Mouse (Mus musculus) heart, adult 2 months (tissue): ENCODE data around the gene Tiam1. TPM values are rescaled to one million over a fixed set of nuclear protein-coding genes. Genes with fewer than 3 reads are reported as not detected.

Experiments
- DNase-seq, 2 experiments: peaks; one replicate each; pipeline ENCODE4 v3.0.0; 2021
- H3K27ac ChIP-seq: fragments of 200-600 bp; 2 replicates; pipeline ENCODE4 v1.8.1; 2022
- H3K27me3 ChIP-seq: fragments of 200-500 bp; 2 replicates; pipeline ENCODE4 v1.6.1; 2012; ENCODE audit warnings: mild to moderate bottlenecking, low read length, inconsistent platforms, mixed read lengths; ENCODE audit not compliant: control insufficient read depth, insufficient read depth
- H3K36me3 ChIP-seq: fragments of 200-500 bp; 2 replicates; pipeline ENCODE4 v1.6.1; 2012; ENCODE audit warnings: low read length, inconsistent platforms; ENCODE audit not compliant: control insufficient read depth, insufficient read depth
- H3K4me1 ChIP-seq: fragments of 200-500 bp; 2 replicates; pipeline ENCODE4 v1.6.1; 2011; ENCODE audit warnings: low read length; ENCODE audit not compliant: control insufficient read depth, insufficient read depth
- H3K4me3 ChIP-seq: fragments of 200-600 bp; 2 replicates; pipeline ENCODE4 v1.8.1; 2022
- H3K79me2 ChIP-seq: fragments of 200-500 bp; replicated peaks from 2 replicates; pipeline ENCODE4 v1.6.1; 2012; ENCODE audit warnings: mild to moderate bottlenecking, inconsistent platforms, low read length, moderate library complexity, mixed read lengths; ENCODE audit not compliant: control insufficient read depth, insufficient read depth
- H3K9ac ChIP-seq: fragments of 200-500 bp; 2 replicates; pipeline ENCODE4 v1.6.1; 2012; ENCODE audit warnings: low read depth, mild to moderate bottlenecking, control low read depth, inconsistent platforms, low read length, mixed read lengths
- CTCF ChIP-seq: fragments of 200-600 bp; IDR thresholded peaks from 2 replicates; pipeline ENCODE4 v1.8.1; 2022; ENCODE audit warnings: antibody characterized with exemption, mild to moderate bottlenecking, moderate library complexity
- EP300 ChIP-seq: fragments of 200-500 bp; IDR thresholded peaks from 2 replicates; pipeline ENCODE4 v1.6.1; 2011; ENCODE audit warnings: low read depth, low read length, control low read depth; ENCODE audit not compliant: insufficient read depth
- POLR2A ChIP-seq: fragments of 200-500 bp; IDR thresholded peaks from 2 replicates; pipeline ENCODE4 v1.6.1; 2011; ENCODE audit warnings: mild to moderate bottlenecking, low read depth, low read length, control low read depth; ENCODE audit not compliant: insufficient read depth
- WGBS: fragments of 180-500 bp; shearing (Covaris S2); methylation state at CpG from one replicate; pipeline ENCODE4 v1.1.7; 2018; 5-methylcytosine and 5-hydroxymethylcytosine counted together
- intact Hi-C: fragments of 180-260 bp; cut with DNase I; formaldehyde crosslinking; loops from one replicate; pipeline ENCODE4 v1.15.1; 2025
- polyA plus RNA-seq: library from polyadenylated mRNA; depleted of rRNA; stranded (reverse); fragments of >200 nt; gene quantifications from 2 replicates; pipeline ENCODE4 v1.2.3, GENCODE M21; 2012
- total RNA-seq, 2 experiments: library from RNA; stranded (reverse); gene quantifications; 2 replicates each; pipeline ENCODE4 v1.2.3; 2021

The Tiam1 gene
- total and polyA plus RNA-seq, 3 experiments, result 2.3 to 7.9 (median 4.4) TPM

DNA sequence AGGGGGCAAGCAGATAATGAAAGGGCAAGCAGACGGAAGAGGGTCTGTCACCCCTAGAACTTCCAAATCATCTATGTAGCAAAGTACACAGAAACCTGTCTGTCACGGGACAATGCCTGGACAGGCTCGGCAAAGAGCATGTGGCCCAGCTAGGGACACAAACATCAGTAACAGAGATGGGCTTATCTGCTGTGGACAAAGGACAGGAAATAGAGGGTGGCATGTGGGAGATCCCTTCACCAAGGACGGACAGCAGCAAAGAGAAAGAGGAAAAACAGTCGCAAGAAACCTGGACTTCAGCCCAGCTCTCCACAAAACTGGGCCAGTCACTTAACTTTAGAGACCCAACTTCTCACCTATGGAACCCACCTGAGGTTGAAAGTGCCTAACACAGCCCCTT lies 47.6 kb downstream of the Tiam1 start:
- TF ChIP-seq POLR2A, result no peak
- no peak for TF ChIP-seq CTCF
- TF ChIP-seq EP300, result no peak
- H3K27me3 ChIP-seq, result no peaks in the 10 kb centered on the region
- no peaks in the 10 kb centered on the region for H3K36me3 ChIP-seq
- no peak overlapping the region for H3K27ac ChIP-seq
- 36% methylated on average over 5 of the region's 5 CpGs for WGBS
- DNase-seq, result no peak
- H3K4me1 ChIP-seq, result no peaks in the 10 kb centered on the region
- no peak overlapping the region for H3K9ac ChIP-seq
- H3K79me2 ChIP-seq, result no peaks in the 10 kb centered on the region
- intact Hi-C loops, result no loop called here
- H3K4me3 ChIP-seq, result no peak overlapping the region

GRCm38 (mm10) chr16:90093015-90093414 lies 50.6 kb downstream of the Tiam1 start:
- Histone ChIP-seq H3K4me3 (no peak overlapping the region), H3K9ac (no peak overlapping the region), H3K4me1 (no peaks in the 10 kb centered on the region), H3K27me3 (no peaks in the 10 kb centered on the region), H3K36me3 (no peaks in the 10 kb centered on the region), H3K27ac (no peak overlapping the region), H3K79me2 (no peaks in the 10 kb centered on the region)
- no peak for TF ChIP-seq POLR2A
- no peak for TF ChIP-seq EP300
- TF ChIP-seq CTCF, result no peak
- WGBS, result 87% methylated on average over 9 of the region's 9 CpGs
- DNase-seq, result no peak
- intact Hi-C loops, result no loop called here

- no peak overlapping the region for H3K27ac ChIP-seq
- no peaks in the 10 kb centered on the region for H3K79me2 ChIP-seq
- 69% methylated on average over 1 of the region's 1 CpGs for WGBS
- intact Hi-C loops, result no loop called here
- H3K27me3 ChIP-seq, result no peaks in the 10 kb centered on the region
- no peak overlapping the region for H3K4me3 ChIP-seq
- no peaks in the 10 kb centered on the region for H3K4me1 ChIP-seq
- H3K9ac ChIP-seq, result no peak overlapping the region
- no peaks in the 10 kb centered on the region for H3K36me3 ChIP-seq
- TF ChIP-seq EP300, result no peak
- TF ChIP-seq CTCF, result no peak
- no peak for TF ChIP-seq POLR2A
- no peak for DNase-seq
These were observed 51.7 kb downstream of the Tiam1 start for GRCm38 (mm10) chr16:90091906-90092305.

DNA sequence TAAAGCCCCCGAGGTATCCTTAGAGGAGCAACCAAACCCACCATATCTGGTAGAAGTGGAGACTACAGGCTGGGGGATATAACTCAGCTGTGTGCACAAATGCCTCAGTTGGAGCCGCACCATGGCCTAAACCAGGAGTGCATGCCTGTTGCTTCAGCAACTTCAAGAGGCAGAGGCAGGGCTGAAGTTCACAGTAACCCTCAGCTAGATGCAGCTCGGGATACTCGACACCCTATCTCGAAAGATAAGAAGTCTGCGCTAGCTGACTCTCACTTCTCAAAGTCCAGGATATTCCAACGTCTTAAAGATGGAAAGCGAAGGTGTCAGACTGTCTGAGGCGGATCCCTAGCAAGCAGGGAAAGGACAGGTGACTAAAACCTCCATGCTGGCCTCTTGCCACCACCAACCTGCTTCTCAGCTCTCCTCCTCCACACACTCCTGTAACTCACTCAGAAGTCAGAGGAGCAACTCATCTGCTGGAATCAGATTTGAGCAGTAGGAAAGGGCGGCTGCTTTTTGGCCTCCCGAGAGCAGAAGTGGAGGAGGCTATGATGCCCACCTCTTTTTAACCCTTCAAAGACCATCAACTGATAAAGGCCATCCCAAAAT lies 52.4 kb downstream of the Tiam1 start:
- TF ChIP-seq CTCF, result no peak
- H3K9ac ChIP-seq, result no peak overlapping the region
- no peak overlapping the region for H3K4me3 ChIP-seq
- H3K27ac ChIP-seq, result no peak overlapping the region
- no peaks in the 10 kb centered on the region for H3K79me2 ChIP-seq
- intact Hi-C loops, result no loop called here
- H3K27me3 ChIP-seq, result no peaks in the 10 kb centered on the region
- no peaks in the 10 kb centered on the region for H3K4me1 ChIP-seq
- no peaks in the 10 kb centered on the region for H3K36me3 ChIP-seq
- WGBS, result 41% methylated on average over 11 of the region's 11 CpGs
- no peak for DNase-seq

GRCm38 (mm10) chr16:90090368-90090767 lies 53.2 kb downstream of the Tiam1 start:
- H3K4me1 ChIP-seq, result no peaks in the 10 kb centered on the region
- H3K27me3 ChIP-seq, result no peaks in the 10 kb centered on the region
- H3K79me2 ChIP-seq, result no peaks in the 10 kb centered on the region
- intact Hi-C loops, result no loop called here
- no peak overlapping the region for H3K9ac ChIP-seq
- no peak for TF ChIP-seq EP300
- TF ChIP-seq CTCF, result no peak
- TF ChIP-seq POLR2A, result no peak
- H3K36me3 ChIP-seq, result no peaks in the 10 kb centered on the region
- WGBS, result 86% methylated on average over 13 of the region's 13 CpGs
- no peak overlapping the region for H3K4me3 ChIP-seq
- no peak overlapping the region for H3K27ac ChIP-seq
- no peak for DNase-seq

- Histone ChIP-seq H3K27ac (no peak overlapping the region), H3K9ac (no peak overlapping the region), H3K4me3 (no peak overlapping the region), H3K36me3 (no peaks in the 10 kb centered on the region), H3K79me2 (no peaks in the 10 kb centered on the region), H3K4me1 (no peaks in the 10 kb centered on the region), H3K27me3 (no peaks in the 10 kb centered on the region)
- TF ChIP-seq POLR2A, result no peak
- TF ChIP-seq EP300, result no peak
- no peak for TF ChIP-seq CTCF
- no peak for DNase-seq
- 89% methylated on average over 5 of the region's 5 CpGs for WGBS
- intact Hi-C loops, result no loop called here
These were observed 56.3 kb downstream of the Tiam1 start for GRCm38 (mm10) chr16:90087256-90087655.
